Mouse (Mus musculus) midbrain, embryonic 10.5 days (tissue): Measurements from ENCODE around the gene Wfdc17. TPM values are rescaled to one million over a fixed set of nuclear protein-coding genes. Genes with fewer than 3 reads are reported as not detected.

ENCODE experiments used
- DNase-seq: peaks from one replicate; pipeline ENCODE4 v3.0.0-alpha.2; 2017; ENCODE audit warnings: low spot score
- H3K27ac ChIP-seq: fragments of 300-500 bp; sonication (generic); replicated peaks from 2 replicates; pipeline ENCODE4 v1.5.1; 2016; ENCODE audit warnings: mild to moderate bottlenecking
- H3K27me3 ChIP-seq: fragments of 300-500 bp; sonication (generic); 2 replicates; pipeline ENCODE4 v1.6.1; 2016; ENCODE audit warnings: low read depth, mild to moderate bottlenecking; ENCODE audit not compliant: poor library complexity, severe bottlenecking
- H3K36me3 ChIP-seq: fragments of 300-500 bp; sonication (generic); 2 replicates; pipeline ENCODE4 v1.6.1; 2016; ENCODE audit warnings: mild to moderate bottlenecking, moderate library complexity
- H3K4me1 ChIP-seq: fragments of 300-500 bp; sonication (generic); 2 replicates; pipeline ENCODE4 v1.6.1; 2016
- H3K4me3 ChIP-seq: fragments of 300-500 bp; sonication (generic); 2 replicates; pipeline ENCODE4 v1.5.1; 2016; ENCODE audit warnings: mild to moderate bottlenecking, moderate library complexity
- H3K9me3 ChIP-seq: fragments of 300-500 bp; sonication (generic); replicated peaks from 2 replicates; pipeline ENCODE4 v1.6.1; 2016; ENCODE audit warnings: mild to moderate bottlenecking
- WGBS: fragments of 180-500 bp; shearing (Covaris S2); methylation state at CpG from one replicate; pipeline ENCODE4 v1.1.7; 2016; 5-methylcytosine and 5-hydroxymethylcytosine counted together
- polyA plus RNA-seq: library from polyadenylated mRNA; unstranded; fragments of >200 nt; fragmentation: Nextera tagmentation; extraction: Ambion mirVana; gene quantifications from 2 replicates; pipeline ENCODE4 v1.2.1, GENCODE M21; 2016

Wfdc17 gene
- polyA plus RNA-seq, 1 experiment from 2014 or later = not detected

GRCm38 (mm10) chr11:83743525-83743924 is 39.7 kb downstream of the Wfdc17 start:
- WGBS = 89% methylated on average over 3 of the region's 3 CpGs
- Histone ChIP-seq H3K36me3 (no peaks in the 10 kb centered on the region), H3K4me3 (no peak overlapping the region), H3K27me3 (peaks cover 21% of the 10 kb centered on the region), H3K27ac (no peak overlapping the region), H3K9me3 (no peaks in the 10 kb centered on the region), H3K4me1 (no peaks in the 10 kb centered on the region)
- no peak for DNase-seq

DNA sequence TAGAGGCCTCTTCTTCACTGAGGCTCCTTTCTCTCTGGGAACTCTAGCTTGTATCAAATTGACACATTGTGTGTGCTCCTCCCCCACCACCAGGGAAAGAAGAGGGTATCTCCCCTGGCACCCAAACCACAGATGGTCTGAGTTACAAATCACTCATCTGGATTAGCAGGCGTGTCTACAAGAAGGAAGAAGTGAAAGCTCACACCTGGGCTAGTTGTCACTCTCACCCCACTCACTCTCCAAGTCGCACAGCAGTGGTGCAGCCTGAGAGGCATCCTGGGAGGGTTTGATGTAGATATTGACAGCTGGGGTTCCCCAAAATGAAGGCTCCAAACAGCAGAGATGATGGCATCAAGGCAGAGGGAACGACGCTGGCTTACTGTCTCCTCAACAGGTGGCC is 42.4 kb downstream of the Wfdc17 start:
- DNase-seq = no peak
- Histone ChIP-seq H3K36me3 (no peaks in the 10 kb centered on the region), H3K4me1 (no peaks in the 10 kb centered on the region), H3K27ac (no peak overlapping the region), H3K27me3 (peaks cover 25% of the 10 kb centered on the region), H3K4me3 (no peak overlapping the region), H3K9me3 (no peaks in the 10 kb centered on the region)
- WGBS = 72% methylated on average over 4 of the region's 4 CpGs

- peaks cover 30% of the 10 kb centered on the region for H3K27me3 ChIP-seq
- H3K27ac ChIP-seq = no peak within 1 kb of the TSS
- no peak for DNase-seq
- no peaks in the 10 kb centered on the region for H3K9me3 ChIP-seq
- H3K36me3 ChIP-seq = no peaks in the 10 kb centered on the region
- no peak within 1 kb of the TSS for H3K4me3 ChIP-seq
- no peaks in the 10 kb centered on the region for H3K4me1 ChIP-seq
- WGBS = 77% methylated on average over 5 of the region's 5 CpGs
Measured at GRCm38 (mm10) chr11:83746681-83747080, 42.9 kb downstream of the Wfdc17 start, which contains the start of gene Wfdc21. TSS of gene Wfdc21 (plus strand) at chr11:83746940.

- no peaks in the 10 kb centered on the region for H3K9me3 ChIP-seq
- no peak for DNase-seq
- H3K36me3 ChIP-seq = no peaks in the 10 kb centered on the region
- H3K27me3 ChIP-seq = peaks cover 39% of the 10 kb centered on the region
- 71% methylated on average over 6 of the region's 6 CpGs for WGBS
- H3K4me1 ChIP-seq = no peaks in the 10 kb centered on the region
- no peak overlapping the region for H3K4me3 ChIP-seq
- H3K27ac ChIP-seq = no peak overlapping the region
Measured at GRCm38 (mm10) chr11:83747376-83748265, 43.8 kb downstream of the Wfdc17 start.

DNA sequence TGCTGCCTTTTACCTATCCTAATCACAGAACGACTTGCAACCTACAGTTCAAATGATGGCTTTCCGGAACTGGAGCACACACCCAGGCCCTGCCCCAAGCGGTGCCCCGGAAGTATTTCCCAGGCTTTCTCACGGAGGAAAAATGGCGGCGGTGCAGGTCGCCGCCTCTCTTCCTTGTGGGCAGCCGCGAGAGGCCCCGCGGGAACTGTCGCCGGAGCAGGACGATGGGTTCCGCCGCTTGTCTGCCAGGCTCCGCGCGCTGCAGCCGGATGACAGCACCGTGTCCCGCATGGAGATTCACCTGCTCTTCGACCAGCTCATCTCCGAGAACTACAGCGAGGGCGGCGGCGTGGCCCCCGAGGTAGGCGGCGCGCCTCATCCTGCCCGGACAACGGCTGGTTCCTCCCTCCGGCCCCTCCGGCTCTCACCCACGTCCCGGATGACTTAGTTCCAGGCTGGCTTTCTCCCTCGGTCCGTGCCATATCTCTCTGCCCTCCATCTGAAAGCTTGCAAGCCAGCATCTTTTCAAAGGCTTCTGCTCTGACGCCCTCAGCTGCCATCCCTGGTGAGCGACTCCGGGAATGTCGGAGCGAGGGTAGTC is 49.9 kb downstream of the Wfdc17 start, which contains the start of gene Heatr6:
Gene Heatr6 (plus strand): TSS at position 116 of the 601 bp plus-strand sequence.
- peak within 1 kb of the TSS; percentile 90 for H3K4me3 ChIP-seq
- peak within 1 kb of the TSS; percentile 97 for H3K27ac ChIP-seq
- whole genome bisulfite sequencing = under 1% methylated on average over 47 of the region's 47 CpGs
- peaks cover 33% of the 10 kb centered on the region for H3K36me3 ChIP-seq
- peaks cover 22% of the 10 kb centered on the region for H3K4me1 ChIP-seq
- H3K9me3 ChIP-seq = no peaks in the 10 kb centered on the region
- H3K27me3 ChIP-seq = peaks cover 22% of the 10 kb centered on the region
- peak; percentile 89 for DNase-seq

DNA sequence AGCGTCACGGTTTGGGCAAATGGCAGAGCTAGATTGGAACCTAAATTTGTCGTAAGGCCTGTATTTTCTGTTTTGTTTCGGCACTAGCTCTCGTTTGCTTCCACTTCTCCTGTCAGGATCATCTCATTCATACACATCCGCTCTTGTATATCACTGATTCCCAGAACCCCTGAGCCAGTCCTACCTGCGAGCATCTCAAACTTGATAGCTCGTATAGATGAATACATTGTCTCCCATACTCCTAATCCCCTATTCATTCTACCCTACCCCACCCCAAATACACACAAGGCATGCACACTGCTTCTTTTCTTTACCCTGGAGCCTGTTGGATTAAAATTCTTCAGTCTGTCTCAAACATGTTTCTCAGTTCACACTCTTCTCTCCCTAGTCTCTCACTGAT is 50.4 kb downstream of the Wfdc17 start:
- DNase-seq = no peak
- Histone ChIP-seq H3K9me3 (no peaks in the 10 kb centered on the region), H3K4me1 (peaks cover 22% of the 10 kb centered on the region), H3K27me3 (peaks cover 22% of the 10 kb centered on the region), H3K4me3 (peak overlapping the region; percentile 90), H3K36me3 (peaks cover 38% of the 10 kb centered on the region), H3K27ac (peak overlapping the region; percentile 97)
- WGBS = 8% methylated on average over 8 of the region's 8 CpGs

Other genes starting within 250 kb of the Wfdc17 start
- gene Mmp28, start 240.9 kb upstream of the Wfdc17 start, polyA plus RNA-seq = 1.2 and 1.6 TPM in 2 replicates
- 11.2 and 12.6 TPM in 2 replicates for gene Taf15, start 230.9 kb upstream of the Wfdc17 start, polyA plus RNA-seq
- gene Heatr9, start 181.8 kb upstream of the Wfdc17 start, polyA plus RNA-seq = not detected in 2 replicates
- gene Ccl5, start 173.5 kb upstream of the Wfdc17 start, polyA plus RNA-seq = not detected in 2 replicates
- 1.2 and 1.4 TPM in 2 replicates for gene Ccl9, start 125.4 kb upstream of the Wfdc17 start, polyA plus RNA-seq
- gene Ccl6, start 110.9 kb upstream of the Wfdc17 start, polyA plus RNA-seq = 1.7 and 2.1 TPM in 2 replicates
- gene Rpl9-ps1, start 58.4 kb upstream of the Wfdc17 start, polyA plus RNA-seq = not detected in 2 replicates
- 0.97 and 1.3 TPM in 2 replicates for gene Ccl3, start 54.6 kb upstream of the Wfdc17 start, polyA plus RNA-seq
- 0.57 TPM in 1 of 2 replicates, not detected in the other for gene Ccl4, start 41.4 kb upstream of the Wfdc17 start, polyA plus RNA-seq
- gene Wfdc18, start 5.0 kb downstream of the Wfdc17 start, polyA plus RNA-seq = not detected in 2 replicates
- gene Wfdc21, start 42.9 kb downstream of the Wfdc17 start, polyA plus RNA-seq = not detected in 2 replicates
- gene Heatr6, start 49.7 kb downstream of the Wfdc17 start, polyA plus RNA-seq = 31.0 and 35.1 TPM in 2 replicates
- gene Hnf1b, start 146.1 kb downstream of the Wfdc17 start, polyA plus RNA-seq = not detected in 2 replicates
- 45.8 and 46.1 TPM in 2 replicates for gene Ddx52, start 238.1 kb downstream of the Wfdc17 start, polyA plus RNA-seq